Mouse (Mus musculus) embryonic facial prominence, embryonic 14.5 days (tissue): ENCODE results near the gene Gm2a. TPM values are rescaled to one million over a fixed set of nuclear protein-coding genes. Genes with fewer than 3 reads are reported as not detected.

ENCODE experiments used
- polyA plus RNA-seq: library from polyadenylated mRNA; unstranded; fragments of >200 nt; fragmentation: Nextera tagmentation; extraction: Ambion mirVana; gene quantifications from 2 replicates; pipeline ENCODE4 v1.2.1, GENCODE M21; 2014

Gene Gm2a
- polyA plus RNA-seq, 1 experiment from 2014 or later = 28.2 TPM

Other genes starting within 250 kb of the Gm2a start
- gene Lyrm7, start 237.2 kb upstream of the Gm2a start, polyA plus RNA-seq = 10.6 and 11.3 TPM in 2 replicates
- 583 and 620 TPM in 2 replicates for gene Hint1, start 231.7 kb upstream of the Gm2a start, polyA plus RNA-seq
- 67.7 and 89.8 TPM in 2 replicates for gene Gpx3, start 195.7 kb upstream of the Gm2a start, polyA plus RNA-seq
- 20.4 and 21.0 TPM in 2 replicates for gene Tnip1, start 135.2 kb upstream of the Gm2a start, polyA plus RNA-seq
- gene Anxa6, start 64.7 kb upstream of the Gm2a start, polyA plus RNA-seq = 393 and 439 TPM in 2 replicates
- 2.2 and 2.7 TPM in 2 replicates for gene Ccdc69, start 20.0 kb upstream of the Gm2a start, polyA plus RNA-seq
- gene Slc36a3, start 53.6 kb downstream of the Gm2a start, polyA plus RNA-seq = not detected in 2 replicates
- gene Slc36a2, start 87.0 kb downstream of the Gm2a start, polyA plus RNA-seq = 3.3 and 6.3 TPM in 2 replicates
- 2.3 and 2.6 TPM in 2 replicates for gene Slc36a1, start 106.2 kb downstream of the Gm2a start, polyA plus RNA-seq
- gene Fat2, start 238.4 kb downstream of the Gm2a start, polyA plus RNA-seq = 1.2 and 1.5 TPM in 2 replicates